ENCODE assay signal across 12 mouse cellular contexts in the genomic region with DNA sequence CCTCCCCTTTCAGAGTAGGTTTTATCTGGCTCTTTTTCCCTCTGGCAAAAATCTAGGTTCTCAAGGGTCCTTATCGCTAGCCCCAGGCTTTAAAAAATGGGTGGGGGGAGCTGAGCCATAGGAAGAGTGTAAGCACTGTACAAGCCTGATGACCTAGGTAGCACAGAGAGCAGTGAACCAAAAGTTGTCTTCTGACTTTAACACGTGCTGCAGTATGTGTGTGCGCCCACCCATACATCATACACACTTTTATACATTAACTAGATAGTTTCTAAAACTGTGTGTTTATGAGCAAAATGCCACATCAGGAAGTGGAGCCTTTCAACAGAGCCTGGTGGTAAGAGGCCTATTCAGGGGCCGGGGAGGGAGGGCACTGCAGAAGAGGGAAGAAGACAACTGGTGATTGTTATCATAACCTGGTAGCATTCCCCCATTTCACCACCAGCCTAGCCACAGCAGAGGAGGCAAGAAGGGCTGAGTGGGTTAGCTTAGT. TPM values are rescaled to one million over a fixed set of nuclear protein-coding genes. Genes with fewer than 3 reads are reported as not detected.
DNase-seq lines count a peak whose midpoint lies in the region; ATAC-seq and TF ChIP-seq lines count a peak whose summit lies in the region.
"Had no signal": no experiment of that assay in that cellular context is flagged by ENCODE, and none has a peak within 500 bp of the region (broad histone marks: within the 10 kb centered on the region; RNA-seq: fewer than 3 reads in every experiment).

No protein-coding gene starts in this region.

- no peak for TF ChIP-seq RAD21 in CH12.LX (IDR thresholded peaks at IDR 0.05; ENCODE audit: low read depth, low read length)

- no peaks in the 10 kb centered on the region for H3K27me3 ChIP-seq in CH12.LX (replicated peaks)
- H3K27me3 ChIP-seq in heart, embryonic 11.5 days (ENCODE audit: control insufficient read depth, insufficient read depth, low read length) = no peaks in the 10 kb centered on the region
- H3K27me3 ChIP-seq: hindbrain, embryonic 15.5 days; neural tube, embryonic 15.5 days had no signal

- H3K36me3 ChIP-seq in CH12.LX (replicated peaks in 1 of 2; ENCODE audit: control insufficient read depth in 1 of 2, insufficient read depth in 1 of 2, low read length in 1 of 2) = peaks cover 0 to 24% of the 10 kb centered on the region in 2 experiments
- H3K36me3 ChIP-seq in heart, embryonic 11.5 days (ENCODE audit: control insufficient read depth, insufficient read depth, low read length) = no peaks in the 10 kb centered on the region
- H3K36me3 ChIP-seq: hindbrain, embryonic 15.5 days had no signal

- WGBS in heart, embryonic 11.5 days (ENCODE audit: insufficient replicate concordance) = 67% methylated on average over 4 of the region's 4 CpGs

- H3K79me2 ChIP-seq in CH12.LX (replicated peaks; ENCODE audit: control insufficient read depth, extremely low read depth, insufficient read depth, poor library complexity, severe bottlenecking) = no peaks in the 10 kb centered on the region; the same call in 1 of the 2 replicates

- peaks cover 7 to 45% of the 10 kb centered on the region in 2 experiments for H3K4me1 ChIP-seq in CH12.LX (ENCODE audit: control insufficient read depth in 1 of 2, insufficient read depth in 2 of 2)
- H3K4me1 ChIP-seq in heart, embryonic 11.5 days (ENCODE audit: control insufficient read depth, insufficient read depth, low read length) = peaks cover 10% of the 10 kb centered on the region; the same call in 1 of the 2 replicates

- peak; percentile 74 for ATAC-seq in monocyte, adult 5-6 weeks (replicated peaks; ENCODE audit: insufficient number of reproducible peaks, low FRiP score, low TSS enrichment, poor library complexity, severe bottlenecking)
- ATAC-seq in heart, embryonic 11.5 days (replicated peaks; ENCODE audit: insufficient number of reproducible peaks, low FRiP score, low TSS enrichment) = no peak
- no peak for ATAC-seq in erythroblast, adult 5-6 weeks (replicated peaks; ENCODE audit: low FRiP score, poor library complexity, severe bottlenecking)
- ATAC-seq: lung, postnatal 0 days; midbrain, embryonic 16.5 days had no signal

- no peaks in the 10 kb centered on the region for H3K9me3 ChIP-seq in CH12.LX (replicated peaks; ENCODE audit: low read length)
- H3K9me3 ChIP-seq in heart, embryonic 11.5 days (replicated peaks; ENCODE audit: control insufficient read depth, low read length) = no peaks in the 10 kb centered on the region
- H3K9me3 ChIP-seq: hindbrain, embryonic 15.5 days; neural tube, embryonic 15.5 days had no signal

- H3K4me3 ChIP-seq in CH12.LX (replicated peaks in 1 of 3; ENCODE audit: low read depth in 2 of 3, low read length in 2 of 3, poor library complexity in 1 of 3) = no peak overlapping the region
- no peak overlapping the region for H3K4me3 ChIP-seq in heart, embryonic 11.5 days (ENCODE audit: low read depth, low read length)
- H3K4me3 ChIP-seq: hindbrain, embryonic 15.5 days; neural tube, embryonic 15.5 days had no signal

- DNase-seq in CH12.LX (ENCODE audit: extremely low read depth) = peak; percentile 6
- DNase-seq in T-cell, adult 2 months (ENCODE audit: low spot score) = peak; percentile 14
- DNase-seq in liver = peak; percentile 50
- no peak for DNase-seq in spleen, postnatal 14 days (ENCODE audit: low spot score in 2 of 2)
- DNase-seq: cerebellum, postnatal 36 days had no signal

- TF ChIP-seq CTCF in CH12.LX (conservative IDR thresholded peaks at IDR 0.05 in 1 of 2, IDR thresholded peaks at IDR 0.05 in 1 of 2; ENCODE audit: low read depth in 2 of 2, low read length in 2 of 2) = no peak

- H3K27ac ChIP-seq in CH12.LX (ENCODE audit: insufficient read depth, low read depth) = no peak overlapping the region
- no peak overlapping the region for H3K27ac ChIP-seq in heart, embryonic 11.5 days (ENCODE audit: low read depth, low read length)
- H3K27ac ChIP-seq: hindbrain, embryonic 15.5 days; neural tube, embryonic 15.5 days had no signal

- TF ChIP-seq EP300 in CH12.LX (IDR thresholded peaks at IDR 0.05; ENCODE audit: low read length) = no peak

- H3K9ac ChIP-seq in CH12.LX (ENCODE audit: insufficient read depth, low read depth) = no peak overlapping the region
- H3K9ac ChIP-seq in heart, embryonic 11.5 days (ENCODE audit: low read depth, low read length) = no peak overlapping the region
- H3K9ac ChIP-seq: hindbrain, embryonic 15.5 days; neural tube, embryonic 15.5 days had no signal

- dilution Hi-C loops in CH12.LX (cut with MboI; ENCODE audit: extremely low pct_ligation_motif_present, extremely low pct_unique_long_range_greater_than_20kb, low sequenced_read_pairs) = no loop called here

- no peak overlapping the region for H3K4me2 ChIP-seq in CH12.LX (ENCODE audit: insufficient read depth, low read depth, poor library complexity, severe bottlenecking)
- no peak overlapping the region for H3K4me2 ChIP-seq in heart, embryonic 11.5 days
- H3K4me2 ChIP-seq: hindbrain, embryonic 15.5 days; neural tube, embryonic 15.5 days had no signal

- TF ChIP-seq POLR2A in CH12.LX (IDR thresholded peaks at IDR 0.05; ENCODE audit: low read depth, low read length) = no peak

- in situ Hi-C loops in CH12.LX (cut with MboI; ENCODE audit: low pct_ligation_motif_present, low pct_unique_long_range_greater_than_20kb, low sequenced_read_pairs) = loop anchor here (5.0 kb wide), 2 partner anchors 51 to 246 kb away; no protein-coding TSS in a partner anchor

TF ChIP-seq in CH12.LX, 34 proteins besides CTCF, POLR2A, EP300 and RAD21:
- no peak for TF ChIP-seq ETS1 (conservative IDR thresholded peaks at IDR 0.05; ENCODE audit: low read depth, low read length)
- TF ChIP-seq KAT2A (IDR thresholded peaks at IDR 0.05; ENCODE audit: insufficient replicate concordance, low read length) = no peak
- TF ChIP-seq BHLHE40 (IDR thresholded peaks at IDR 0.05; ENCODE audit: low read depth, low read length) = no peak
- no peak for TF ChIP-seq MEF2A (IDR thresholded peaks at IDR 0.05; ENCODE audit: borderline replicate concordance, low read depth, low read length)
- no peak for TF ChIP-seq IRF4 (IDR thresholded peaks at IDR 0.05; ENCODE audit: low read depth, low read length)
- TF ChIP-seq CHD2 (IDR thresholded peaks at IDR 0.05; ENCODE audit: low read length) = no peak
- TF ChIP-seq ZMIZ1 (IDR thresholded peaks at IDR 0.05; ENCODE audit: low read depth, low read length) = no peak
- no peak for TF ChIP-seq ELF1 (IDR thresholded peaks at IDR 0.05; ENCODE audit: low read depth, low read length)

RNA-seq across cellular contexts. Expression of gene Zbtb34, which starts 27.6 kb away (rescaled TPM):
- total RNA-seq in CH12.LX (2012; rRNA removed) = 5.0 TPM in 2 replicates
- 2.0 and 3.4 TPM in 2 replicates for total RNA-seq in CH12.LX (2014; rRNA removed)
- polyA plus RNA-seq in CH12.LX (2012; ENCODE audit: insufficient read length, low read depth) = 4.5 and 5.8 TPM in 2 replicates
- 5.4 to 9.3 TPM (median 6.6 TPM) in 3 replicates for total RNA-seq in monocyte, adult 5-6 weeks (2017)
- polyA plus RNA-seq in heart, embryonic 11.5 days (2014; fragmentation: Nextera tagmentation; extraction: Ambion mirVana) = 4.2 and 6.4 TPM in 2 replicates
- 7.1 and 10.6 TPM in 2 replicates for total RNA-seq in erythroblast, adult 5-6 weeks (2015; ENCODE audit: low replicate concordance)
- total RNA-seq in erythroblast, adult 5-6 weeks (2017; ENCODE audit: low replicate concordance) = 2.2 and 2.6 TPM in 2 replicates

RNA-seq across cellular contexts. Expression of gene Ralgps1, which starts 32.3 kb away (rescaled TPM):
- 1.2 and 1.5 TPM in 2 replicates for total RNA-seq in CH12.LX (2012; rRNA removed)
- total RNA-seq in CH12.LX (2014; rRNA removed) = 0.62 and 0.95 TPM in 2 replicates
- polyA plus RNA-seq in CH12.LX (2012; ENCODE audit: insufficient read length, low read depth) = 1.3 and 2.1 TPM in 2 replicates
- total RNA-seq in monocyte, adult 5-6 weeks (2017) = 1.9 to 3.7 TPM (median 3.5 TPM) in 3 replicates
- 6.5 and 6.6 TPM in 2 replicates for polyA plus RNA-seq in heart, embryonic 11.5 days (2014; fragmentation: Nextera tagmentation; extraction: Ambion mirVana)
- total RNA-seq in erythroblast, adult 5-6 weeks (2015; ENCODE audit: low replicate concordance) = 0.58 and 0.63 TPM in 2 replicates
- total RNA-seq in erythroblast, adult 5-6 weeks (2017; ENCODE audit: low replicate concordance) = 0.60 and 1.3 TPM in 2 replicates

Comparison
In these comparisons a context has a peak if more than half of its experiments do, and no peak if none do; other contexts are left out.
1. DNase-seq: peak in CH12.LX (single experiment), T-cell, adult 2 months (single experiment) and liver (single experiment); none in spleen, postnatal 14 days (0 of 2).